Mouse (Mus musculus) liver, adult 2 months (tissue): ENCODE measurements around the gene Sypl.

Experiments used
- CTCF ChIP-seq: fragments of 200-500 bp; IDR thresholded peaks from 2 replicates; pipeline ENCODE4 v1.5.1; 2011; ENCODE audit warnings: low read depth, low read length, control low read depth
- POLR2A ChIP-seq: fragments of 200-500 bp; IDR thresholded peaks from 2 replicates; pipeline ENCODE4 v1.6.1; 2011; ENCODE audit warnings: low read length, control low read depth; ENCODE audit not compliant: insufficient read depth; ENCODE audit errors: extremely low read depth

DNA sequence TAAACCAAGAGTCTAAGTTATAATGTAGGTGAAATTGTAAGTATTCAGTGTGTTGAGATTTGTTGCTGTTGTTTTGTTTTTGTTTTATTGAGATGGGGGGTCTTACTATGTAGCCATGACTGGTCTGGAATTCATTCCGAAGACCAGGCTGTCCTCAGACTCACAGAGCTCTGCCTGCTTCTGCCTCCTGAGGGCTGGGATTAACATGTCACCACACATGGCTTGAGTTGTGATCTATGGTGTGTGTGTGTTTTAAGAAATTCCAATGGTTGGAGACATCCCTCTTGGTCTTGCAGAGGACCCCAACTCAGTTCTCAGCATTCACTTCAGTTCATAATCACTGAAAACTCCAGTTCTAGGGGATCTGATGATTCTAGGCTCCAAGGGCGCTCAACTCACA, 53.5 kb downstream of the Sypl start:
- TF ChIP-seq POLR2A (no peak), CTCF (no peak)
